Mouse (Mus musculus): ENCODE data around the gene Rap1gap. TPM values are rescaled to one million over a fixed set of nuclear protein-coding genes. Genes with fewer than 3 reads are reported as not detected.

Rap1gap gene
- polyA plus RNA-seq, 1 experiment from 2014 or later, result 4.4 TPM

DNA sequence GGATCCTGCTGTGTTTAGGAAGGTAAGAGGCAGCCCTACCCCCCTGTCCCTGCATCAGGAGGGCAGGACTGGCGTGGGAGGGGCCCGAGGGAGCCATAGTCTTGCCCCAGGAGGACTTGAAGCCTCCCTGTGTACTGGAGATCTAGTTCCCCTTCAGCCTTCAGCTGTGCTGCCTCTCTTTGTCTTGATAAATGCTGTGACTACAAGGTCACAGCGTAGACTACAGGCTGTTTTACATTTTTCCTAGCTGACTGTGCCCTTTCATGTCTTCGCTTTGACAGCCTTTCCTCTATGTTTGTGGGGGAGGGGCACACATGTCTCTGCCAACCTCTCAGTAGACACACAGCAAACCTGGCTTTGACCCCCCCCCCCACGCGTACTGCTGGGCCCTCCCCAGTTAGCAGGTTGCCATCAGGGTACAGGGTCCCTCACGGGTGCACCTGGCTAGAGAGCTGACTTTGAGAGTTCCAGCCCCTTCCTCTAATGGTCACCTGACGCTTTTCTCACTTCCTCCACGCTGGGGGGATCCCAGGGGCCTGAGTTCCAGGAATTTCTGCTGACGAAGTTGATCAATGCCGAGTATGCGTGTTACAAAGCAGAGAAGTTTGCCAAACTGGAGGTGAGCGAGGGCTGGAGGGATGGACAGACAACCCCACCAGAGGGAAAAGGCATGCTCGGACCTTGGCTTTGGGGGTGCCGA lies 55.0 kb downstream of the Rap1gap start:
- Histone ChIP-seq H3K27me3 (ENCODE audit: control insufficient read depth, insufficient read depth, low read depth, low read length) (peaks cover 20% of the 10 kb centered on the region), H3K27ac (ENCODE audit: low read length) (no peak overlapping the region), H3K9me3 (replicated peaks; ENCODE audit: control insufficient read depth, low read length) (no peaks in the 10 kb centered on the region), H3K4me2 (ENCODE audit: low read depth, low read length) (no peak overlapping the region), H3K4me3 (ENCODE audit: low read depth, low read length) (no peak overlapping the region), H3K9ac (ENCODE audit: low read depth, low read length) (no peak overlapping the region), H3K36me3 (ENCODE audit: control insufficient read depth, insufficient read depth) (no peaks in the 10 kb centered on the region), H3K4me1 (ENCODE audit: control insufficient read depth, low read depth, low read length) (no peaks in the 10 kb centered on the region; the same call in 1 of the 2 replicates)
- ATAC-seq (ENCODE audit: low read depth), result no peak
- 25% methylated on average over 15 of the region's 15 CpGs for WGBS (ENCODE audit: insufficient replicate concordance)

DNA sequence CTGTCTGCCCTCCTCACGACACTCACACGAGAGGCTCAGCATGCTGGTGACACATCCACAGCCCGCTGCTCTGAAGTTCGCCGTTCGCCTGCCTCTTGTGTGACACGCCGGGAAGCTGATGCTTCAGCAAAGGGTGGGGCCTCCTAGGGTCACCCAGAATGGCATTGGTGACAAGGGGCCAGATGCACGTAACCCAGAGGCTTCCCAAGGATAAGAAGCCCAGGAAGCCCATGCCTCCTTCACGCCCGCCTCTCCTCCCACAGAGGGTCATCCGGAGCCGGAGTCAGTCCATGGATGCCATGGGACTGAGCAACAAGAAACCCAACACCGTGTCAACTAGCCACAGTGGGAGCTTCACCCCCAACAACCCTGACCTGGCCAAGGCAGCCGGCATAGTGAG lies 57.0 kb downstream of the Rap1gap start:
- Histone ChIP-seq H3K27ac (ENCODE audit: low read length) (no peak overlapping the region), H3K4me2 (ENCODE audit: low read depth, low read length) (no peak overlapping the region), H3K27me3 (ENCODE audit: control insufficient read depth, insufficient read depth, low read depth, low read length) (peaks cover 20% of the 10 kb centered on the region), H3K9ac (ENCODE audit: low read depth, low read length) (no peak overlapping the region), H3K4me1 (ENCODE audit: control insufficient read depth, low read depth, low read length) (peaks cover 4% of the 10 kb centered on the region), H3K36me3 (ENCODE audit: control insufficient read depth, insufficient read depth) (no peaks in the 10 kb centered on the region), H3K4me3 (ENCODE audit: low read depth, low read length) (no peak overlapping the region), H3K9me3 (replicated peaks; ENCODE audit: control insufficient read depth, low read length) (no peaks in the 10 kb centered on the region)
- WGBS (ENCODE audit: insufficient replicate concordance), result 75% methylated on average over 15 of the region's 15 CpGs
- ATAC-seq (ENCODE audit: low read depth), result no peak

DNA sequence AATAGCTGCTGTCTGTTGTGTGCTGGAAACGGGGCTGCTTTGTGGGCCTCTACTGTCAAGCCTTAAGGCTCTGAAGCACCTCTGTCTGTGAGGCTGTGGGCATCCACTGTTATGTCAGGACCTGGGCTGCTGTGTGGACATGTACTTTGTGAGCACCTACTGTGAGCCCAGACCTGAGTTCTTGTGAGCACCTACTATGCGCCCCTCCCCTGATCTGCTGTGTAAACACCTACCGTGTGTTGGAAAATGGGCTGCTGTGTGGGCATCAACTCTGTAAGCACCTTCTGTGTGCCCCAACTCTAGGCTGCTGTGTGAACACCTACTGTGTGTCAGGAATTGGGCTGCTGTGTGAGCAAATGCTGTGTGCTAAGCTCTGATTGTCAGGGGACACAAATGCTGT lies 57.7 kb downstream of the Rap1gap start:
- peaks cover 4% of the 10 kb centered on the region for H3K4me1 ChIP-seq (ENCODE audit: control insufficient read depth, low read depth, low read length)
- no peaks in the 10 kb centered on the region for H3K9me3 ChIP-seq (replicated peaks; ENCODE audit: control insufficient read depth, low read length)
- H3K27ac ChIP-seq (ENCODE audit: low read length), result no peak overlapping the region
- peaks cover 21% of the 10 kb centered on the region for H3K27me3 ChIP-seq (ENCODE audit: control insufficient read depth, insufficient read depth, low read depth, low read length)
- no peak overlapping the region for H3K4me3 ChIP-seq (ENCODE audit: low read depth, low read length)
- H3K9ac ChIP-seq (ENCODE audit: low read depth, low read length), result no peak overlapping the region
- no peaks in the 10 kb centered on the region for H3K36me3 ChIP-seq (ENCODE audit: control insufficient read depth, insufficient read depth)
- H3K4me2 ChIP-seq (ENCODE audit: low read depth, low read length), result no peak overlapping the region
- WGBS (ENCODE audit: insufficient replicate concordance), result 68% methylated on average over 3 of the region's 3 CpGs
- ATAC-seq (ENCODE audit: low read depth), result no peak

DNA sequence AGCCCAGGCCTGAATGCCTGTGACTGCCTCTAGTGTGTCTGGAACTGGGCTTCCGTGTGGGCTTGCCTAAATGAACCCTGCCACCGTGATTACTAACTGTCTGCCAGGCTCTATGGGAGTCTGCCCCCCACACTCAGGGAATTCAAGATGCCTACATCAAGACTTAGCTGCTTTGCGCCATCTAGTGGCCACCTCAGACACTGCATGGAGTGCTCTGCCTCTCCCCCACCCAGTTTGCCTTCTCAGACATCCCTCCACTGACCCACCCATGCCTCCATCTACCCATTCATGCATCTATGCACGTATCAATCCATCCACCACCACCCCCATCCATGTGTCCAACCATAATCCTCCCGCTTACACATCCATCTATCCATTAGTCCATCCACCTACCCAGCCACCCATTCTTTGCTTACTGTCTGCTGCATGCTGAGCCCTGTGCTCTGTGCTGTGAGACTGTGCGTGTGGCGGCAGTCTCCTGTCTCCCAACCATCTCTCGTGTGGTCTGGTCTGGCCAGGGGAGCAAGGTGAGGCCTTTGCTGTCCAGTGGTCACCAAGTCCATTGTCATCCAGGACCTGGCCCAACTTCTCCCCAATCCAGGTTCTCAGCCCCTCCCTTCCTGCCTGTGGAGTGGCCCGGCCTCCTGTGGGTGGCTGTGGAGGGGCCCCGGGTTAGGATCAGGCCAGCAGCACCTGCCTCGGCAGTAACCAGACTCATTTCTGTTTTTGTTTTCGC lies 58.3 kb downstream of the Rap1gap start:
- Histone ChIP-seq H3K4me3 (ENCODE audit: low read depth, low read length) (no peak overlapping the region), H3K9ac (ENCODE audit: low read depth, low read length) (no peak overlapping the region), H3K4me1 (ENCODE audit: control insufficient read depth, low read depth, low read length) (peaks cover 9% of the 10 kb centered on the region), H3K4me2 (ENCODE audit: low read depth, low read length) (no peak overlapping the region), H3K9me3 (replicated peaks; ENCODE audit: control insufficient read depth, low read length) (no peaks in the 10 kb centered on the region), H3K27me3 (ENCODE audit: control insufficient read depth, insufficient read depth, low read depth, low read length) (peaks cover 27% of the 10 kb centered on the region), H3K36me3 (ENCODE audit: control insufficient read depth, insufficient read depth) (no peaks in the 10 kb centered on the region), H3K27ac (ENCODE audit: low read length) (no peak overlapping the region)
- WGBS (ENCODE audit: insufficient replicate concordance), result 14% methylated on average over 12 of the region's 12 CpGs
- ATAC-seq (ENCODE audit: low read depth), result no peak

DNA sequence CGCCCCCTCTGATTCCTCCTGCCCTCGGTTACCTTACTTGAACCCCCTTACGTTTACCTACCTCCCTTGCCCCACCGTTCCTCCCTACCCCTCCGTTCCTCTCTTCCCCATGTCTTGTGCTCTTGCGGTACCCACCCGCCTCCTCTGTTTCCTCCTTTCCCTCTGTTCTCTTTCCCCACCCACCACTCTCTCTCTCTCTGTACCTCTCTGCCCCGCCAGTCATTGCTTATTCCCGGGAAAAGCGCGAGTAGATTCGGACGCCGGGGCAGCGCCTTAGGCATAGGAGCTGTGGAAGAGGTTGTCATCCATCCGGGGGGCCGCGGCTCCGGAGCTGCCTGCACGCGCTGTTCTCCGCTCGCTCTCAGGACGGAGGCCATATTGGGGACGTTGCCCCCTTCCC lies 59.0 kb downstream of the Rap1gap start:
- ATAC-seq (ENCODE audit: low read depth), result no peak
- Histone ChIP-seq H3K4me3 (ENCODE audit: low read depth, low read length) (no peak overlapping the region), H3K4me2 (ENCODE audit: low read depth, low read length) (peak overlapping the region; percentile 32), H3K9ac (ENCODE audit: low read depth, low read length) (no peak overlapping the region), H3K9me3 (replicated peaks; ENCODE audit: control insufficient read depth, low read length) (no peaks in the 10 kb centered on the region), H3K27me3 (ENCODE audit: control insufficient read depth, insufficient read depth, low read depth, low read length) (peaks cover 34% of the 10 kb centered on the region), H3K4me1 (ENCODE audit: control insufficient read depth, low read depth, low read length) (peaks cover 11% of the 10 kb centered on the region), H3K27ac (ENCODE audit: low read length) (no peak overlapping the region), H3K36me3 (ENCODE audit: control insufficient read depth, insufficient read depth) (no peaks in the 10 kb centered on the region)
- 25% methylated on average over 25 of the region's 25 CpGs for WGBS (ENCODE audit: insufficient replicate concordance)

DNA sequence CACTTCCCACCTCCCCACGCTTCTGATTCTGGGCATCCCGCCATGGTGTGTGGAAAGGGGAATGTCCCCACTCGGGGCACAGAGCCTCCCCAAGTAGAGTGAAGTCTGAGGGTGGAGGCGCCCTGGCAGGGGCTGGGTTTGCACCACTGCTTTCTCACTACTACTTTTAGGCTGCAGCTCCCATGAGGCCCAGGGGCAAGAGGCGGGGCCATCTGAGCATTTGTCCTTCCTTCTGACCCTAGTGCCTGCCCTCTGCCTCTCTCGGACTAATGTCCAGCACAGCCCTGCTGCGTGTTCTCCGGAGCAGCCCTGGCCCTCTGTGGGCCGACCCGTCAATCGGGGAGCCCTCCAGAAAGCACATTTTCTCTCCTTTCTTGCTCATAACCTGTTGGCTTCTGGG lies 59.7 kb downstream of the Rap1gap start:
- H3K9ac ChIP-seq (ENCODE audit: low read depth, low read length), result no peak overlapping the region; the same call in 1 of the 2 replicates

DNA sequence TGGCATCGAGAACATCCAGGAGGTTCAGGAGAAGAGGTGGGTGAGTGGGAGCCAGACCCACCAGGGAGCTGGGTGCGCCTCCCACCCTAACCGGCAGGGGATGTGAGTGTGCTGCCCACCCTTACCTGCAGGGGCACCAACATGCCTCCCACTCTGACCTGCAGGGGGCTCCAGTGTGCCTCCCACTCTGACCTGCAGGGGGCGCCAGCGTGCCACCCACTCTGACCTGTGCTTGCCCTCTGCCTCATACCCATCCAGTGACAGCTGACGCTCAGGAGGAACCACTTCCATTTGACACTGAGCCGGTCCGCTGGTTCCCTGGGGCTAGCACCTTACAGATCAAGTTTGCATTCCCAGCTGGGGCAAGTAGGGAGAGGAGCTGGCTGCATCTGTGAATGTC lies 60.2 kb downstream of the Rap1gap start:
- peaks cover 15% of the 10 kb centered on the region for H3K4me1 ChIP-seq (ENCODE audit: control insufficient read depth, low read depth, low read length)
- WGBS (ENCODE audit: insufficient replicate concordance), result 34% methylated on average over 8 of the region's 8 CpGs
- H3K27ac ChIP-seq (ENCODE audit: low read length), result no peak overlapping the region
- H3K4me3 ChIP-seq (ENCODE audit: low read depth, low read length), result no peak overlapping the region; the same call in 1 of the 2 replicates
- H3K4me2 ChIP-seq (ENCODE audit: low read depth, low read length), result peak overlapping the region; percentile 32; the same call in 1 of the 2 replicates
- no peak overlapping the region for H3K9ac ChIP-seq (ENCODE audit: low read depth, low read length)
- ATAC-seq (ENCODE audit: low read depth), result peak; percentile 22; the same call in 1 of the 2 replicates
- H3K36me3 ChIP-seq (ENCODE audit: control insufficient read depth, insufficient read depth), result no peaks in the 10 kb centered on the region
- H3K27me3 ChIP-seq (ENCODE audit: control insufficient read depth, insufficient read depth, low read depth, low read length), result peaks cover 42% of the 10 kb centered on the region
- no peaks in the 10 kb centered on the region for H3K9me3 ChIP-seq (replicated peaks; ENCODE audit: control insufficient read depth, low read length)

More for the DNA sequence above, 59.7 kb downstream of the Rap1gap start:
- Histone ChIP-seq H3K27ac (ENCODE audit: low read length) (no peak overlapping the region), H3K4me2 (ENCODE audit: low read depth, low read length) (peak overlapping the region; percentile 32; the same call in 1 of the 2 replicates), H3K9me3 (replicated peaks; ENCODE audit: control insufficient read depth, low read length) (no peaks in the 10 kb centered on the region), H3K27me3 (ENCODE audit: control insufficient read depth, insufficient read depth, low read depth, low read length) (peaks cover 36% of the 10 kb centered on the region), H3K4me1 (ENCODE audit: control insufficient read depth, low read depth, low read length) (peaks cover 15% of the 10 kb centered on the region), H3K4me3 (ENCODE audit: low read depth, low read length) (peak overlapping the region; percentile 40), H3K36me3 (ENCODE audit: control insufficient read depth, insufficient read depth) (no peaks in the 10 kb centered on the region)
- WGBS (ENCODE audit: insufficient replicate concordance), result 37% methylated on average over 11 of the region's 11 CpGs
- peak; percentile 42 for ATAC-seq (ENCODE audit: low read depth)

DNA sequence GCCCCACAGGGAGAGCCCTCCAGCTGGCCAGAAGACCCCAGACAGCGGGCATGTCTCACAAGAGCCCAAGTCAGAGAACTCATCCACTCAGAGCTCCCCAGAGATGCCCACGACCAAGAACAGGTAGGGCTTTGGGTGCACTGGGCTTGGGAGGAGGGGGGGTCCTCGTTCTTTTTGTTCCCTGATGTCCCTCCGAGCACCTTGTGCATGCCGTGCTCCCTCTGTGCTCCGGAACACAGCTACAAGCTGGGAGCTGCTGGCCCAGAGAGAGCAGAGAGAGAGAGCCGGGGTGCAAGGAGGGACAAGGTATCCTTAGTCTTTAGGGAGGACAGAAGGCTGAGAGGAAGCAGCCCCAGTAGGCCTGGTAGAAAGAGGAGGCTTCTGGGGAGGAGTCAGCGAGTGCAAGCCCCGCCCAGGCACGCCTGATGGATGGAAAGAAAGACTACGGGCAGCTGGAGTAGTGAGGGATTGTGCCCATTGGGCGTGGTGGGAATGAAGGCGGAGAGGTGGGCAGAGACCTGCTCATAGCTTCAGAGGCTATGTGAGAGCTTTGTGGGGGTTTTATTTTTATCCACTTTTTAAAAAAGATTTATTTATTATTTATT lies 61.1 kb downstream of the Rap1gap start:
- peaks cover 15% of the 10 kb centered on the region for H3K4me1 ChIP-seq (ENCODE audit: control insufficient read depth, low read depth, low read length)
- H3K4me2 ChIP-seq (ENCODE audit: low read depth, low read length), result no peak overlapping the region
- ATAC-seq (ENCODE audit: low read depth), result no peak
- H3K9ac ChIP-seq (ENCODE audit: low read depth, low read length), result no peak overlapping the region
- no peaks in the 10 kb centered on the region for H3K9me3 ChIP-seq (replicated peaks; ENCODE audit: control insufficient read depth, low read length)
- H3K27me3 ChIP-seq (ENCODE audit: control insufficient read depth, insufficient read depth, low read depth, low read length), result peaks cover 39% of the 10 kb centered on the region
- H3K27ac ChIP-seq (ENCODE audit: low read length), result no peak overlapping the region
- 61% methylated on average over 13 of the region's 13 CpGs for WGBS (ENCODE audit: insufficient replicate concordance)
- no peak overlapping the region for H3K4me3 ChIP-seq (ENCODE audit: low read depth, low read length)
- no peaks in the 10 kb centered on the region for H3K36me3 ChIP-seq (ENCODE audit: control insufficient read depth, insufficient read depth)
